ENCODE assay signal across 18 mouse cellular contexts in genomic region chr14:25750448-25751015, GRCm38 (mm10). TPM values are rescaled to one million over a fixed set of nuclear protein-coding genes. Genes with fewer than 3 reads are reported as not detected.
DNase-seq lines count a peak whose midpoint lies in the region; ATAC-seq and TF ChIP-seq lines count a peak whose summit lies in the region.
"Had no signal": no experiment of that assay in that cellular context is flagged by ENCODE, and none has a peak within 500 bp of the region (broad histone marks: within the 10 kb centered on the region; RNA-seq: fewer than 3 reads in every experiment).

No protein-coding gene starts in this region.

- no peak for TF ChIP-seq EP300 in lung, postnatal 0 days (IDR thresholded peaks at IDR 0.05)

- H3K36me3 ChIP-seq in lung, postnatal 0 days (ENCODE audit: insufficient read depth, low read length) = peaks cover under 1% of the 10 kb centered on the region; the same call in 1 of the 2 replicates
- H3K36me3 ChIP-seq: midbrain, embryonic 10.5 days had no signal

- no peak overlapping the region for H3K4me2 ChIP-seq in lung, postnatal 0 days (replicated peaks; ENCODE audit: low read depth, low read length)
- H3K4me2 ChIP-seq: embryonic facial prominence, embryonic 12.5 days had no signal

- no peaks in the 10 kb centered on the region for H3K9me3 ChIP-seq in lung, postnatal 0 days (ENCODE audit: low read length)
- H3K9me3 ChIP-seq: embryonic facial prominence, embryonic 12.5 days; hindbrain, embryonic 10.5 days; midbrain, embryonic 10.5 days had no signal

- TF ChIP-seq CTCF in lung, postnatal 0 days (IDR thresholded peaks at IDR 0.05) = no peak

- ATAC-seq in lung, postnatal 0 days = peak; percentile 32; the same call in 1 of the 2 replicates
- ATAC-seq: forebrain, postnatal 0 days; intestine, embryonic 16.5 days had no signal

- H3K4me1 ChIP-seq in lung, postnatal 0 days (ENCODE audit: insufficient read depth, low read depth, low read length) = no peaks in the 10 kb centered on the region

- no peak overlapping the region for H3K4me3 ChIP-seq in lung, postnatal 0 days (ENCODE audit: low read depth, low read length)
- H3K4me3 ChIP-seq: embryonic facial prominence, embryonic 12.5 days; hindbrain, embryonic 10.5 days; midbrain, embryonic 10.5 days had no signal

- DNase-seq in heart, adult 11 months = peak; percentile 97
- DNase-seq in heart, postnatal 25 days (ENCODE audit: low spot score) = no peak
- DNase-seq in lung, postnatal 0 days (ENCODE audit: low spot score) = peak; percentile 41
- DNase-seq in lung, postnatal 14 days = no peak
- DNase-seq in gastrocnemius, postnatal 25 days = peak; percentile 70
- DNase-seq in ovary, postnatal 14 days (ENCODE audit: low spot score) = no peak
- no peak for DNase-seq in embryo, embryonic 10 days (ENCODE audit: low spot score)
- no peak for DNase-seq in urinary bladder, adult 2 months (ENCODE audit: low spot score)
- DNase-seq: cerebellum, postnatal 10 days; forebrain, postnatal 0 days; kidney, postnatal 25 days; layer of hippocampus, postnatal 36 days; retina, postnatal 1 day; spleen, adult 18-20 months had no signal

- no peak overlapping the region for H3K27ac ChIP-seq in lung, postnatal 0 days (ENCODE audit: low read length)
- H3K27ac ChIP-seq: hindbrain, embryonic 10.5 days; midbrain, embryonic 10.5 days had no signal

- intact Hi-C loops in heart, postnatal 25 days (cut with DNase I) = no loop called here

- no peaks in the 10 kb centered on the region for H3K27me3 ChIP-seq in lung, postnatal 0 days (replicated peaks; ENCODE audit: insufficient read depth, low read length)
- H3K27me3 ChIP-seq: embryonic facial prominence, embryonic 12.5 days had no signal

- WGBS in lung, postnatal 0 days = 61% methylated on average over 2 of the region's 2 CpGs

- H3K9ac ChIP-seq in lung, postnatal 0 days (replicated peaks; ENCODE audit: low read depth) = no peak overlapping the region
- H3K9ac ChIP-seq: embryonic facial prominence, embryonic 12.5 days; forebrain, postnatal 0 days had no signal

RNA-seq across cellular contexts. Expression of gene Zcchc24, which starts 18.3 kb away (rescaled TPM):
- total RNA-seq in heart, postnatal 25 days (2021) = 10 to 100 TPM; 33.3 to 35.7 TPM
- 19.3 and 19.5 TPM in 2 replicates for polyA plus RNA-seq in lung, postnatal 0 days (2015; fragmentation: Nextera tagmentation; extraction: Ambion mirVana)
- 10 to 100 TPM; 41.5 to 45.0 TPM for total RNA-seq in gastrocnemius, postnatal 25 days (2021)
- polyA plus RNA-seq in urinary bladder, adult 2 months (2012; rRNA removed) = 62.1 and 79.7 TPM in 2 replicates

RNA-seq across cellular contexts. Expression of gene Ppif, which starts 56.6 kb away (rescaled TPM):
- 100 to 1,000 TPM; 277 to 296 TPM for total RNA-seq in heart, postnatal 25 days (2021)
- polyA plus RNA-seq in lung, postnatal 0 days (2015; fragmentation: Nextera tagmentation; extraction: Ambion mirVana) = 11.2 and 13.8 TPM in 2 replicates
- 10 to 100 TPM; 39.9 to 51.1 TPM for total RNA-seq in gastrocnemius, postnatal 25 days (2021)
- 21.2 and 27.2 TPM in 2 replicates for polyA plus RNA-seq in urinary bladder, adult 2 months (2012; rRNA removed)

Comparison
In these comparisons a context has a peak if more than half of its experiments do, and no peak if none do; other contexts are left out.
1. DNase-seq: peak in heart, adult 11 months (single experiment), lung, postnatal 0 days (single experiment) and gastrocnemius, postnatal 25 days (single experiment); none in heart, postnatal 25 days (single experiment), lung, postnatal 14 days (single experiment), ovary, postnatal 14 days (single experiment), embryo, embryonic 10 days (single experiment) and urinary bladder, adult 2 months (single experiment).
2. RNA of gene Ppif, which starts 56.6 kb away (total RNA-seq): 277 to 296 TPM in heart, postnatal 25 days; 39.9 to 51.1 TPM in gastrocnemius, postnatal 25 days; every median in the first group is over 4 times any median in the second.